Mouse (Mus musculus): ENCODE data around the gene Myo1h. TPM values are rescaled to one million over a fixed set of nuclear protein-coding genes. Genes with fewer than 3 reads are reported as not detected.

Gene Myo1h
- polyA plus RNA-seq, 1 experiment, result 2.5 TPM

GRCm38 (mm10) chr5:114408846-114409245 lies 119.9 kb downstream of the Myo1h start:
- Histone ChIP-seq H3K27ac (ENCODE audit: insufficient read depth, low read length) (no peak overlapping the region), H3K4me3 (ENCODE audit: insufficient read depth, low read length) (no peak overlapping the region), H3K4me1 (ENCODE audit: control insufficient read depth, insufficient read depth, low read length) (peaks cover 29% of the 10 kb centered on the region)
- TF ChIP-seq POLR2A (IDR thresholded peaks at IDR 0.05; ENCODE audit: low read depth, low read length) (no peak), CTCF (IDR thresholded peaks at IDR 0.05; ENCODE audit: borderline replicate concordance, insufficient read depth, low read length) (no peak)

GRCm38 (mm10) chr5:114410429-114410828 lies 121.5 kb downstream of the Myo1h start:
- TF ChIP-seq CTCF (IDR thresholded peaks at IDR 0.05; ENCODE audit: borderline replicate concordance, insufficient read depth, low read length) (no peak), POLR2A (IDR thresholded peaks at IDR 0.05; ENCODE audit: low read depth, low read length) (no peak)
- Histone ChIP-seq H3K4me1 (ENCODE audit: control insufficient read depth, insufficient read depth, low read length) (peaks cover 30% of the 10 kb centered on the region), H3K27ac (ENCODE audit: insufficient read depth, low read length) (no peak overlapping the region), H3K4me3 (ENCODE audit: insufficient read depth, low read length) (no peak overlapping the region)

GRCm38 (mm10) chr5:114412361-114412998 lies 123.5 kb downstream of the Myo1h start:
- Histone ChIP-seq H3K27ac (ENCODE audit: insufficient read depth, low read length) (peak overlapping the region; percentile 47; the same call in 1 of the 2 replicates), H3K4me1 (ENCODE audit: control insufficient read depth, insufficient read depth, low read length) (peaks cover 22% of the 10 kb centered on the region), H3K4me3 (ENCODE audit: insufficient read depth, low read length) (no peak overlapping the region)
- TF ChIP-seq POLR2A (IDR thresholded peaks at IDR 0.05; ENCODE audit: low read depth, low read length) (no peak), CTCF (IDR thresholded peaks at IDR 0.05; ENCODE audit: borderline replicate concordance, insufficient read depth, low read length) (no peak)

GRCm38 (mm10) chr5:114413067-114413735 lies 124.2 kb downstream of the Myo1h start:
- Histone ChIP-seq H3K4me3 (ENCODE audit: insufficient read depth, low read length) (no peak overlapping the region), H3K4me1 (ENCODE audit: control insufficient read depth, insufficient read depth, low read length) (peaks cover 17% of the 10 kb centered on the region), H3K27ac (ENCODE audit: insufficient read depth, low read length) (peak overlapping the region; percentile 47; the same call in 1 of the 2 replicates)
- TF ChIP-seq CTCF (IDR thresholded peaks at IDR 0.05; ENCODE audit: borderline replicate concordance, insufficient read depth, low read length) (no peak), POLR2A (IDR thresholded peaks at IDR 0.05; ENCODE audit: low read depth, low read length) (no peak)

Other genes starting within 250 kb of the Myo1h start
- 12.2 and 12.4 TPM in 2 replicates for gene Usp30, start 223.7 kb upstream of the Myo1h start, polyA plus RNA-seq (2011; ENCODE audit: insufficient read length, low read depth, missing spikeins)
- 0.35 and 0.89 TPM in 2 replicates for gene Svop, start 197.6 kb upstream of the Myo1h start, polyA plus RNA-seq (2011; ENCODE audit: insufficient read length, low read depth, missing spikeins)
- 4.4 and 5.6 TPM in 2 replicates for gene Alkbh2, start 160.9 kb upstream of the Myo1h start, polyA plus RNA-seq (2011; ENCODE audit: insufficient read length, low read depth, missing spikeins)
- 5.9 and 8.9 TPM in 2 replicates for gene Ung, start 158.8 kb upstream of the Myo1h start, polyA plus RNA-seq (2011; ENCODE audit: insufficient read length, low read depth, missing spikeins)
- gene Acacb, start 142.6 kb upstream of the Myo1h start, polyA plus RNA-seq (2011; ENCODE audit: insufficient read length, low read depth, missing spikeins), result 1.4 and 1.6 TPM in 2 replicates
- not detected in 2 replicates for gene Foxn4, start 15.4 kb upstream of the Myo1h start, polyA plus RNA-seq (2011; ENCODE audit: insufficient read length, low read depth, missing spikeins)
- gene Kctd10, start 91.3 kb downstream of the Myo1h start, polyA plus RNA-seq (2011; ENCODE audit: insufficient read length, low read depth, missing spikeins), result 165 and 206 TPM in 2 replicates
- gene Ube3b, start 91.4 kb downstream of the Myo1h start, polyA plus RNA-seq (2011; ENCODE audit: insufficient read length, low read depth, missing spikeins), result 45.5 and 45.7 TPM in 2 replicates
- 18.7 and 24.1 TPM in 2 replicates for gene Mmab, start 154.9 kb downstream of the Myo1h start, polyA plus RNA-seq (2011; ENCODE audit: insufficient read length, low read depth, missing spikeins)
- gene Mvk, start 155.1 kb downstream of the Myo1h start, polyA plus RNA-seq (2011; ENCODE audit: insufficient read length, low read depth, missing spikeins), result 24.4 and 26.3 TPM in 2 replicates

Data from embryonic fibroblast, embryonic 13.5 days (primary cell).